Mouse (Mus musculus): ENCODE measurements around the gene Kazn.

- TF ChIP-seq CTCF (IDR thresholded peaks at IDR 0.05; ENCODE audit: low read depth) (no peak), EP300 (IDR thresholded peaks at IDR 0.05; ENCODE audit: low read depth) (no peak)
Observed at GRCm38 (mm10) chr4:142185533-142185900, 53.7 kb downstream of the Kazn start.

Measured in liver, postnatal 0 days (tissue).